In genomic region chr3:108076836-108077235, GRCm38 (mm10) we compare ENCODE assay signal across 14 mouse cellular contexts. TPM values are rescaled to one million over a fixed set of nuclear protein-coding genes. Genes with fewer than 3 reads are reported as not detected.
"Had no signal": no experiment of that assay in that cellular context is flagged by ENCODE, and none has a peak within 500 bp of the region (broad histone marks: within the 10 kb centered on the region; RNA-seq: fewer than 3 reads in every experiment).

No protein-coding gene starts in this region.

- DNase-seq: lung, postnatal 14 days; thymus, adult 18-20 months; thymus, postnatal 25 days had no signal

- H3K9me3 ChIP-seq: limb, embryonic 10.5 days; liver, embryonic 12.5 days; lung, embryonic 15.5 days; megakaryocyte, embryonic 14.5 days; midbrain, embryonic 12.5 days had no signal

- H3K9ac ChIP-seq: liver, embryonic 12.5 days; lung, embryonic 15.5 days; midbrain, embryonic 12.5 days had no signal

- H3K27me3 ChIP-seq: liver, embryonic 12.5 days; lung, embryonic 15.5 days; megakaryocyte, embryonic 14.5 days; midbrain, embryonic 12.5 days had no signal

- H3K27ac ChIP-seq: hindbrain, postnatal 0 days; layer of hippocampus, adult 2 months; limb, embryonic 10.5 days; liver, embryonic 12.5 days; lung, embryonic 15.5 days; macrophage; midbrain, embryonic 12.5 days had no signal

- ATAC-seq: hindbrain, postnatal 0 days; liver, embryonic 12.5 days had no signal

- H3K4me2 ChIP-seq: liver, embryonic 12.5 days; lung, embryonic 15.5 days; midbrain, embryonic 12.5 days had no signal

- H3K4me3 ChIP-seq: layer of hippocampus, adult 2 months; limb, embryonic 10.5 days; liver, embryonic 12.5 days; lung, embryonic 15.5 days; megakaryocyte, embryonic 14.5 days; midbrain, embryonic 12.5 days had no signal

RNA-seq across cellular contexts. Expression of gene Gnat2, which starts 15.8 kb away (rescaled TPM):
- total RNA-seq: hindbrain, postnatal 0 days; layer of hippocampus, adult 2 months; layer of hippocampus, postnatal 10 days; left cerebral cortex, postnatal 10 days; midbrain, postnatal 0 days had no signal
- polyA plus RNA-seq: macrophage had no signal
